Mouse (Mus musculus): ENCODE data around the gene Ndufc1. TPM values are rescaled to one million over a fixed set of nuclear protein-coding genes. Genes with fewer than 3 reads are reported as not detected.
"Not testable (repeated sequence)": the region's sequence is repeated elsewhere in the genome, so short reads cannot be mapped to it uniquely, and the experiment has no call there.

The Ndufc1 gene
- 906 and 911 TPM in 2 replicates for polyA plus RNA-seq (2015; fragmentation: Nextera tagmentation; extraction: Ambion mirVana)

- peak within 1 kb of the TSS; percentile 97 for H3K9ac ChIP-seq (ENCODE audit: low read depth, low read length)
- no peaks in the 10 kb centered on the region for H3K9me3 ChIP-seq (ENCODE audit: control insufficient read depth, low read length)
- WGBS, result under 1% methylated on average over 40 of the region's 40 CpGs
- peak within 1 kb of the TSS; percentile 73 for H3K4me2 ChIP-seq (ENCODE audit: low read depth, low read length)
- no peaks in the 10 kb centered on the region for H3K36me3 ChIP-seq (ENCODE audit: control insufficient read depth, insufficient read depth, low read length)
- peak within 1 kb of the TSS; percentile 94 for H3K27ac ChIP-seq (ENCODE audit: low read length)
- H3K4me1 ChIP-seq (ENCODE audit: control insufficient read depth, insufficient read depth, low read length), result peaks cover 6% of the 10 kb centered on the region; the same call in 1 of the 2 replicates
- H3K27me3 ChIP-seq (replicated peaks; ENCODE audit: control insufficient read depth, insufficient read depth, low read length), result no peaks in the 10 kb centered on the region
- peak; percentile 86 for ATAC-seq
- peak within 1 kb of the TSS; percentile 88 for H3K4me3 ChIP-seq (ENCODE audit: low read length)
Measured at GRCm38 (mm10) chr3:51408561-51409183, at the start of gene Ndufc1. Gene Ndufc1, minus strand, starts transcription at chr3:51408988.

- WGBS, result 95% methylated on average over 3 of the region's 3 CpGs
- no peak overlapping the region for H3K9ac ChIP-seq (ENCODE audit: low read depth, low read length)
- ATAC-seq, result no peak
Measured at GRCm38 (mm10) chr3:51434871-51435595, 26.2 kb upstream of the Ndufc1 start.

GRCm38 (mm10) chr3:51434364-51434763 is 25.6 kb upstream of the Ndufc1 start:
- ATAC-seq; H3K9ac ChIP-seq (ENCODE audit: low read depth, low read length); H3K27me3 ChIP-seq (replicated peaks; ENCODE audit: control insufficient read depth, insufficient read depth, low read length); H3K36me3 ChIP-seq (ENCODE audit: control insufficient read depth, insufficient read depth, low read length); H3K9me3 ChIP-seq (ENCODE audit: control insufficient read depth, low read length); H3K4me3 ChIP-seq (ENCODE audit: low read length); H3K4me1 ChIP-seq (ENCODE audit: control insufficient read depth, insufficient read depth, low read length); H3K4me2 ChIP-seq (ENCODE audit: low read depth, low read length); H3K27ac ChIP-seq (ENCODE audit: low read length): not testable (repeated sequence)
- 83% methylated on average over 5 of the region's 5 CpGs for WGBS

More at GRCm38 (mm10) chr3:51434871-51435595, 26.2 kb upstream of the Ndufc1 start:
- Histone ChIP-seq H3K4me1 (ENCODE audit: control insufficient read depth, insufficient read depth, low read length) (no peaks in the 10 kb centered on the region), H3K27ac (ENCODE audit: low read length) (no peak overlapping the region), H3K27me3 (replicated peaks; ENCODE audit: control insufficient read depth, insufficient read depth, low read length) (no peaks in the 10 kb centered on the region), H3K4me2 (ENCODE audit: low read depth, low read length) (no peak overlapping the region), H3K36me3 (ENCODE audit: control insufficient read depth, insufficient read depth, low read length) (peaks cover 4% of the 10 kb centered on the region; the same call in 1 of the 2 replicates), H3K4me3 (ENCODE audit: low read length) (no peak overlapping the region), H3K9me3 (ENCODE audit: control insufficient read depth, low read length) (no peaks in the 10 kb centered on the region)

- H3K4me3 ChIP-seq (ENCODE audit: low read length), result no peak overlapping the region
- H3K27ac ChIP-seq (ENCODE audit: low read length), result no peak overlapping the region
- no peaks in the 10 kb centered on the region for H3K36me3 ChIP-seq (ENCODE audit: control insufficient read depth, insufficient read depth, low read length)
- peaks cover 5% of the 10 kb centered on the region; the same call in 1 of the 2 replicates for H3K4me1 ChIP-seq (ENCODE audit: control insufficient read depth, insufficient read depth, low read length)
- H3K27me3 ChIP-seq (replicated peaks; ENCODE audit: control insufficient read depth, insufficient read depth, low read length), result no peaks in the 10 kb centered on the region
- no peak overlapping the region for H3K9ac ChIP-seq (ENCODE audit: low read depth, low read length)
- H3K4me2 ChIP-seq (ENCODE audit: low read depth, low read length), result no peak overlapping the region
- ATAC-seq, result no peak
- H3K9me3 ChIP-seq (ENCODE audit: control insufficient read depth, low read length), result no peaks in the 10 kb centered on the region
Measured at GRCm38 (mm10) chr3:51425394-51425793, 16.6 kb upstream of the Ndufc1 start.

- peaks cover 19% of the 10 kb centered on the region for H3K4me1 ChIP-seq (ENCODE audit: control insufficient read depth, insufficient read depth, low read length)
- no peak overlapping the region for H3K4me2 ChIP-seq (ENCODE audit: low read depth, low read length)
- no peaks in the 10 kb centered on the region for H3K27me3 ChIP-seq (replicated peaks; ENCODE audit: control insufficient read depth, insufficient read depth, low read length)
- ATAC-seq, result no peak
- WGBS, result 70% methylated on average over 3 of the region's 3 CpGs
- no peaks in the 10 kb centered on the region for H3K9me3 ChIP-seq (ENCODE audit: control insufficient read depth, low read length)
- H3K27ac ChIP-seq (ENCODE audit: low read length), result no peak overlapping the region
- H3K4me3 ChIP-seq (ENCODE audit: low read length), result no peak overlapping the region
- H3K36me3 ChIP-seq (ENCODE audit: control insufficient read depth, insufficient read depth, low read length), result no peaks in the 10 kb centered on the region
- H3K9ac ChIP-seq (ENCODE audit: low read depth, low read length), result no peak overlapping the region
Measured at GRCm38 (mm10) chr3:51421921-51422320, 13.1 kb upstream of the Ndufc1 start.

- no peak overlapping the region for H3K4me3 ChIP-seq (ENCODE audit: low read length)
- H3K27me3 ChIP-seq (replicated peaks; ENCODE audit: control insufficient read depth, insufficient read depth, low read length), result no peaks in the 10 kb centered on the region
- ATAC-seq, result no peak
- H3K36me3 ChIP-seq (ENCODE audit: control insufficient read depth, insufficient read depth, low read length), result no peaks in the 10 kb centered on the region
- WGBS, result 67% methylated on average over 2 of the region's 2 CpGs
- H3K4me1 ChIP-seq (ENCODE audit: control insufficient read depth, insufficient read depth, low read length), result peaks cover 22% of the 10 kb centered on the region
- H3K9ac ChIP-seq (ENCODE audit: low read depth, low read length), result no peak overlapping the region
- H3K9me3 ChIP-seq (ENCODE audit: control insufficient read depth, low read length), result no peaks in the 10 kb centered on the region
- no peak overlapping the region for H3K27ac ChIP-seq (ENCODE audit: low read length)
- H3K4me2 ChIP-seq (ENCODE audit: low read depth, low read length), result peak overlapping the region; percentile 82; the same call in 1 of the 2 replicates
Measured at GRCm38 (mm10) chr3:51417966-51418365, 9.2 kb upstream of the Ndufc1 start.

- Histone ChIP-seq H3K9me3 (ENCODE audit: control insufficient read depth, low read length) (no peaks in the 10 kb centered on the region), H3K9ac (ENCODE audit: low read depth, low read length) (no peak overlapping the region), H3K27ac (ENCODE audit: low read length) (no peak overlapping the region), H3K4me2 (ENCODE audit: low read depth, low read length) (peak overlapping the region; percentile 82; the same call in 1 of the 2 replicates), H3K36me3 (ENCODE audit: control insufficient read depth, insufficient read depth, low read length) (no peaks in the 10 kb centered on the region), H3K27me3 (replicated peaks; ENCODE audit: control insufficient read depth, insufficient read depth, low read length) (no peaks in the 10 kb centered on the region), H3K4me3 (ENCODE audit: low read length) (peak overlapping the region; percentile 98), H3K4me1 (ENCODE audit: control insufficient read depth, insufficient read depth, low read length) (peaks cover 22% of the 10 kb centered on the region)
- ATAC-seq, result no peak
- 45% methylated on average over 2 of the region's 2 CpGs for WGBS
Measured at GRCm38 (mm10) chr3:51417485-51417884, 8.7 kb upstream of the Ndufc1 start.

GRCm38 (mm10) chr3:51417135-51417458 is 8.3 kb upstream of the Ndufc1 start:
- no peaks in the 10 kb centered on the region for H3K36me3 ChIP-seq (ENCODE audit: control insufficient read depth, insufficient read depth, low read length)
- ATAC-seq, result no peak
- no peaks in the 10 kb centered on the region for H3K27me3 ChIP-seq (replicated peaks; ENCODE audit: control insufficient read depth, insufficient read depth, low read length)
- 7% methylated on average over 8 of the region's 8 CpGs for WGBS
- H3K9ac ChIP-seq (ENCODE audit: low read depth, low read length), result peak overlapping the region; percentile 98
- peak overlapping the region; percentile 82 for H3K4me2 ChIP-seq (ENCODE audit: low read depth, low read length)
- peak overlapping the region; percentile 95; the same call in 1 of the 2 replicates for H3K27ac ChIP-seq (ENCODE audit: low read length)
- H3K4me1 ChIP-seq (ENCODE audit: control insufficient read depth, insufficient read depth, low read length), result peaks cover 22% of the 10 kb centered on the region
- H3K4me3 ChIP-seq (ENCODE audit: low read length), result peak overlapping the region; percentile 98
- H3K9me3 ChIP-seq (ENCODE audit: control insufficient read depth, low read length), result no peaks in the 10 kb centered on the region

- no peaks in the 10 kb centered on the region for H3K9me3 ChIP-seq (ENCODE audit: control insufficient read depth, low read length)
- H3K27ac ChIP-seq (ENCODE audit: low read length), result peak overlapping the region; percentile 95
- no peaks in the 10 kb centered on the region for H3K27me3 ChIP-seq (replicated peaks; ENCODE audit: control insufficient read depth, insufficient read depth, low read length)
- peak overlapping the region; percentile 98 for H3K4me3 ChIP-seq (ENCODE audit: low read length)
- no peaks in the 10 kb centered on the region for H3K36me3 ChIP-seq (ENCODE audit: control insufficient read depth, insufficient read depth, low read length)
- H3K4me1 ChIP-seq (ENCODE audit: control insufficient read depth, insufficient read depth, low read length), result peaks cover 22% of the 10 kb centered on the region
- H3K4me2 ChIP-seq (ENCODE audit: low read depth, low read length), result peak overlapping the region; percentile 82
- WGBS, result under 1% methylated on average over 48 of the region's 68 CpGs
- ATAC-seq, result peak; percentile 49
- peak overlapping the region; percentile 98 for H3K9ac ChIP-seq (ENCODE audit: low read depth, low read length)
Measured at GRCm38 (mm10) chr3:51416364-51417134, 7.8 kb upstream of the Ndufc1 start.

Measured in intestine, embryonic 16.5 days (tissue).